Mouse (Mus musculus): ENCODE results near the gene Thap8.

The Thap8 gene

GRCm38 (mm10) chr7:30318142-30318541 is 38.2 kb downstream of the Thap8 start:
- DNase-seq: no peak

DNA sequence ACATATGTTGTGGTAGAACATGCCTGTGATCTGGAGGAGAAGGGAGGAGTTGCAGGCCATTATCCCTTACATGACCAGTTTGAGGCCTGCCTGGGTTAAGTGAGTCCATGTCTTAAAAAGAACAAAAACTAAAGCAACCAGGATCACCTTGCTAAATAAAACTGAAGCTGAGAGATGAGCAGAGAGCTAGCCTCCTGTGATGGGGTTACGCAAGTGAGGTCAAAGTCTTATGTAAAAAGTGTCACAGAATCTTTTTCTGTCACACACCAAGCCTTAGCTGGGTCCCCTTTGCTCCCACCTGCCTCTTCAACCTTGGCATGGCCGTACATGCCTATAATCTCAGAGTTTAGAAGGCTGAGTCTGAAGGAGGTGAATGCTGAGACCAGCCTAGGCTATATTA is 41.1 kb downstream of the Thap8 start:
- DNase-seq: no peak

- peak; percentile 85 for DNase-seq
Observed at GRCm38 (mm10) chr7:30321539-30322284, 41.8 kb downstream of the Thap8 start, which contains the start of gene E130208F15Rik. TSS of gene E130208F15Rik (plus strand) at chr7:30321740.

DNA sequence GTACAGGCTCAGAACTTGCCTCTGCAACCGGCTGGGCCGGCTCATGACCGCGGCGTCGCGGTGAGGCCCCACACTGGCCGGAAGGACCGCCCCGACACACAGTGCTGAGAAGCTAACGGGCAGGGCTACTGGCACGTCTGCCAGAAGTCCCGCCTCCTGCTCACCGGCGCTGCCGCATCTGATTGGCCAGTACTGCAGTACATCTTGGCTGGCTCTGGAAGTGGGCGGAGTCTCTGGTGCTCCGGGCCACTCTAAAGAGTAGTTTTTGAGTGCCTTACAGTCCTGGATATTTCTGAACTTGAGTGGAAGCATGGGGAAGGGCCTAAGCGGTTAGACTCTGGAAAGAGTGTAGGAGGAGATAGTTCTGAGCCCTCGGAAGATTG is 42.4 kb downstream of the Thap8 start:
- peak; percentile 99 for DNase-seq

GRCm38 (mm10) chr7:30322865-30323264 is 43.0 kb downstream of the Thap8 start:
- no peak for DNase-seq

DNA sequence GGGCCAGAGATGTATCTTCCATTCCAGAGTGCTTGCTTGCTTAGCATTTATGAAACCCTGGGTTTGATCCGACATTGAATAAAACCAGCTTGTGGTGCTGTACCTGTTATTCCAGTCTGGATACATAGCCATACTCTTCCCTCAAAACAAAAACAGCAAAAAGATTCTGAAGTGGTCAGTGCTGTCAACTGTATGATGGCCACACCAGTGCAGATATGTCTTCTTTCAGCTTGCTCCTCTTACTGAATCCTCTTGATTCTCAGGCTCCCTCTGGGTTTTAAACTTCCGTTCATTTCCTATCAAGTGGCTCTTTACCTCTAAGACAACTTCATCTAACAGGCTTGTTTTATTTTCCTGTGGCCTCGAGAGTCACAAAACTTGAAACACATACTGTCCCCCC is 43.9 kb downstream of the Thap8 start, which contains the start of gene Sdhaf1:
Sdhaf1 (minus strand) TSS at position 101 of the 400 bp plus-strand sequence.
- DNase-seq: no peak

- peak; percentile 51 for DNase-seq
Observed at GRCm38 (mm10) chr7:30324300-30324944, 44.5 kb downstream of the Thap8 start.

DNA sequence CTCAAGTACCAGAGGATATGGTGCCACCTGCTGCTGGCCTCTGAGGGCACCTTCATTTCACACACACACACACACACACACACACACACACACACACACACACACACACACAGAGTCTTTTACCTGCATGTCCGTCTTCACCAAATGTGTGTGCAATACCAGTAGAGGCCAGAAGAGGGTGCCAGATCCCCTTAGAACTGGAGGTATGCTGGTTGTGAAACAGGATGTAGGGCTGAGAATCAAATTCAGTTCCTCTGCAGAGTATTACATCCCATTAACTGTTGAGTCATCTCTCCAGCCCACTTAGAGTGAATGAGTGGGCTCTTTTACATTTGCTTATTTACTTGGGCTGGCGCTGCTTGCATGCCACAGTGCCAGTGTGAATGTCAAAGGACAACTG is 45.5 kb downstream of the Thap8 start:
- peak; percentile 68 for DNase-seq

DNA sequence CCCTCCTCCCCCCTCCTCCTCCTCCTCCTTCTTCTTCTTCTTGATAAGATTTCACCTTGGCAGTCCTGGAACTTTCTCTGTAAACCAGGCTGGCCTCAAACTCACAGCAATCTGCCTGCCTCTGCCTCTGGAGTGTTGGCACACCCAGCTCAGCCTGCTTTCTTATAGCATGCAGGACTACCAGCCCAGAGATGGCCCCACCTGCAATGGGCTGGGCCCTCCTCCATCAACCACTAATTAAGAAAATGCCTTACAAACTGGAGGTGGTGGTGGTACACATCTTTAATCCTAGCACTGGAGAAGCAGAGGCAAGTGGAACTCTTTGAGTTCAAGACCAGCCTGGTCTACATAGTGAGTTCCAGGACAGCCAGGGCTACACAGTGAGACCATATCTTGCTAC is 46.5 kb downstream of the Thap8 start:
- peak; percentile 58 for DNase-seq

DNA sequence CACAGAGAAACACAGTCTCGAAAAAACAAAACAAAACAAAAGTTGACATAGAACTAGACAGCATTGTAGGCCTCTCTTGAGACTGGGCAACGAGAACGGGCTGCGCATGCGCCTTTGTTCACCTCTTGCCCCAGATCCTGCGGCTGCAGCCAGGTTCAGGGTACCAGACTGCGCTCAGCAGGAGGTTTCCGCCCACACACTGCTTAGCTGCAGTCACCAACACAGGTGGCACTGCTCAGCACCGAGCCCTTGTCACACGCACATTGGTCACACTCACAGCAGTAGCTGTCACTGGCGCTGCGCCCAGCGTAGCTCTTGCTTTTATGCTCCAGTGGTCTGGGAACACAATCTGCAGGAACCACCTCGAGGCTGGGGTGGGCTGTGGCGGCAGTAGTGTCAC is 47.2 kb downstream of the Thap8 start:
- peak; percentile 98 for DNase-seq

- DNase-seq: peak; percentile 61
Observed at GRCm38 (mm10) chr7:30328379-30328778, 48.5 kb downstream of the Thap8 start.

GRCm38 (mm10) chr7:30331887-30332286 is 52.0 kb downstream of the Thap8 start:
- peak; percentile 97 for DNase-seq

DNA sequence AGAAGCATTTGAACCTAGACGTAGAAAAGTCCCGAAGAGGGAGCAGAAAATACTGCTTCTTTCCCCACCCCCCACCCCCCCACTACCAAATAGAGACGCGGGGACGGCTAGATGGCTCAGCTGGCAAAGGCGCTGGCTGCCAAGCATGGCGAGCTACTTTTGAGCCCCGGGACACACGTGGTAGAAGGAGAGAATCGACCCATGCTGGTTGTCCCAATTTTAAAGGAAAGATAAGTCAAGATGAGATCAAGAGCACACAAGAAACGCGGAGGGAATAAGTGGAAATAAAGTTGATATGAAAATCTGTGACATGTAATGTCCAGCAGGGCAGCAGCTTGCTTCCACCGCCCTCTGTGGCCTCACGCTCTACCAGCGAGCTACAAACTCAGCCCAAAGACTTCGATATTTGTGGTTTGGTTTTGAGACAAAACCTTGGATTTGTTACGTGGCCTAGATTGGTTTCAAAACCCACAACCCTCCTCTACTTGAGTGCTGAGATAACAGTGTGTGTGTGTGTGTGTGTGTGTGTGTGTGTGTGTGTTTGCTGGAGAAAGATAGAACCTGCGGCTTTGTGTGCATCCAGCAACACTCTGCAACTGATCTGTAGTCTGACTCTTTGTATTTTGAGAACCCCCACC is 52.8 kb downstream of the Thap8 start:
- DNase-seq: peak; percentile 62

- DNase-seq: peak; percentile 91
Observed at GRCm38 (mm10) chr7:30333436-30333835, 53.5 kb downstream of the Thap8 start.

GRCm38 (mm10) chr7:30334563-30334962 is 54.7 kb downstream of the Thap8 start:
- DNase-seq: peak; percentile 76

- DNase-seq: no peak
Observed at GRCm38 (mm10) chr7:30335688-30336087, 55.8 kb downstream of the Thap8 start.

- peak; percentile 91 for DNase-seq
Observed at GRCm38 (mm10) chr7:30336384-30336783, 56.5 kb downstream of the Thap8 start.

DNA sequence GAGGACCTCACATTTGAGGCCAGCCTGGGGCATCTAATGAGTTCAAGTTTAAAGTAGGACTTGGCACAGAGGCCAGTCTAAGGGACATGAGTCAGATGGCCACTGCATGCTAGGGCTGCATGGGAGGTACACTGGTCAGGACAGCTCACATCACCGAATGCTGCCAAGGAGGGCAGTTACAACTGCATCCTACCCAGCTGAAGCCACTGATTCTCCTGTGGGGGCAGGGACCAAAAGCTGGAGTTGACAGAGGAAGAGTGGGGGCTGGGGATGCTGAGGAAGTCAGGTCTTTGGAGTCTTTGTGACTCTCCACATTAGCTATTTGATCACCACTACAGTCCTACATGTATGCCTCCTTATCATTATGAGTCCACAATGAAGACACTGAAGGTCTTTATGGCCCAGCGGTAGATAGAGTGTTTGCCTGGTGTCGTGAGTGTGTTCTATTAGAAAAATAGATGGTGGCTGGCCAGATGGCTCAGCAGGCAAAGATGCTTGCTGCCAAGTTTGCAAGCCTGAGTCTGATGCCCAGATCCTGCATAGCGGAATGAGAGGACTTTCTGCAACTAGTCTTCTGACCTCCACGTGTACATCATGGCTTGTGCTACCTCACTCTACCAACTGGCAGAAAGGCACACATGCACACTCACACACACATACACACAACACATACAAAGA is 59.7 kb downstream of the Thap8 start:
- peak; percentile 82 for DNase-seq
